Mouse (Mus musculus): ENCODE measurements at regions not wholly inside any gene's neighbourhood (a gene's known extent, or its start where the extent isn't known, plus 50 kb on each side); places are given as distances from the start of the nearest gene placed in this dataset.
A peak's percentile ranks its signal among the peaks of the same experiment; 100 is the strongest.

GRCm38 (mm10) chr7:74688116-74688702 is 133.6 kb upstream of the Slco3a1 start:
- DNase-seq (ENCODE audit: low spot score): no peak

DNA sequence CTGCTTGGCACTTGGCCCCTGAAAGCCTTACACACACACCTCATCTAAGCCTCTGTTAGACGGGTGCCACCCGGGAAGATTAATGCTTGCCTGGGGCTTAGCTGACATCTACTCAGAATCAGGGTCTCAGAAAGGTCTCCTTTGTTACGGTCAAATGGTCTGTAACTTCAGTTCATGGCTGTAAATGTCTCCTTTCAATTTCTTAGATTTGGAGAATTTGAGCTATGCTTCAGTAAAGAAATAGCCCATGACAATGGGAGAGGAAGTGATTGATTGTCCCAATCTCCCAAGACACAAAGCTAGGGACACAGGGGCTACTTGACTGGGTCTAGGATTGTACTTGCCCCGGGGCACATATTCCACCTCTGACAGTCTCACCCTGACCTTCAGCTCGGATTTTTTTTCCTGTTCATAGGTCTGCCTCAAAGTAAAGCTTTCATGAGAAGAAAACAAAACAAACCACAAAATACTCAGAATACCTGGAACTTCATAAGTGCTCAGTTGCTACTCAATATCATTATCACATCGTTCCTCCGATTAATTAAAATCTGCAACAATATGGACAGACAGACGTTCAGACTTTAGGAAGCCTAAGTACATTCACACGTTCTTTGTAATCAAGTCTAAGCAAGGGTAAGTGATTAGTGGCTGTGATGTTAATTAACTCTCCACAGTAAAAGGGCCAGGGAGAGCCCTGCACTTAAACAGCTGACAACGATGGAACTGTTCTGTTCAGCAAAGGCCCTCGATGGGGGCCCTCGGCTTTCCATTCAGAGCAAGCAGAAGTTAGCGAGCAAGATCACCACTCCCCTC is 132.9 kb upstream of the Slco3a1 start:
- DNase-seq (ENCODE audit: low spot score): no peak

DNA sequence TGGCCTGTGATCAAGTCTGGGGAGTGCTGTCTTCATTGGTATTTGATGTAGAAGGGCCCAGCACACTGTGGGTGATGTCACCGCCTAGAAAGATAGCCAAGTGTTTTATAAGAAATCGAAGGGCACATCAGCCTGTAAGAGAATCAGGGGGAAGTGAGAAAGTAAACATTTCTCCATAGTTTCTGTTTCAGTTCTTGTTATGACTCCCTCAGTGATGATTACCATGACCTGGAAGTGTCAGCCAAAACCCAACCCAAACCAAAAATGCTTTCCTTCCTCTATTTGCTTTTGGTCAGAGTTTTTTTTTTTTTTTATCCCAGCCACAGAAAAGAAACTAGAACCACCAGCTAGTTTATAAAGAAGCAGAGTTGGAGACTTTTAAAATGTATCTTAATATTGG is 129.4 kb upstream of the Slco3a1 start:
- DNase-seq (ENCODE audit: low spot score): no peak

- DNase-seq (ENCODE audit: low spot score): no peak
Measured at GRCm38 (mm10) chr7:74673626-74674295, 119.2 kb upstream of the Slco3a1 start.

DNA sequence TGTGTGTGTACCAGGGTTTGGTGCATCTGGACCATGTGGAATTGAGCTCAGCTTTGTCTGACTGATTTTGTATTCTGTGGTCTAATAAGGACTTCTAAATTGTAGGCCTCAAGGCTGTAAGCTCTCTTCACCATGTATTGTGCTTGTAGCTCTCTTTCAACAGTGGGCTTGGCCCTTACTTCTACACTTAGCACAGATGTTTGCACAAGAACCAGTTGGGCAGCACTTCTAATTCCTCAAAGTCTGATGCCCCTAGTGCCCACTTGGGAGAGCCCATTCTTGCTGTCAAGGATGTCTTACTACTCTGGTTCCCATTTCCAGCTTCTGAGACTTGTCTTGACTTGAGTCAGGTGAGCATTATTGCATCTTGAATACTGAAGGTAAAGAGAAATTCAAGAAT is 114.5 kb upstream of the Slco3a1 start:
- no peak for DNase-seq (ENCODE audit: low spot score)

DNA sequence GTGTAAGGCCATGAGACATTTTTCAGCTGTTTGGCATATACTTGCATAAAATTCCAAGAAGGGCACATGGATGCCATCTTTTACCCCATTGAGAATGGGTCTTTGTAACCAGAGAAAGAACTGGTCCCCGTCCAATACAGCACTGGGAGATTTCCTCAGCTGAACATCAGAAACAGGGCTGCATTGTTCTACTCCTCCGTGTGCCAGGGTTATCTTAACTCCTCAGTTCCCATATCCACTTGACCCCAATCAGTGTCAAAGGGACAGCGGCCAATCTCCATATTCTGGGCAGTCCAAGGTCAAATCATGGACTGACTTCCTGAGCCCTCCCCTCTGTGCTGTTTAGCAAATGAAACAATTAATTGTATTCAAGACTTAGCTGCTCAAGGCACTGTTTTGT is 112.5 kb upstream of the Slco3a1 start:
- DNase-seq (ENCODE audit: low spot score): peak; percentile 45

GRCm38 (mm10) chr7:74663820-74664219 is 109.2 kb upstream of the Slco3a1 start:
- DNase-seq (ENCODE audit: low spot score): no peak

- DNase-seq (ENCODE audit: low spot score): no peak
Measured at GRCm38 (mm10) chr7:74647310-74647709, 92.7 kb upstream of the Slco3a1 start.

- no peak for DNase-seq (ENCODE audit: low spot score)
Measured at GRCm38 (mm10) chr7:74640171-74640570, 85.6 kb upstream of the Slco3a1 start.

GRCm38 (mm10) chr7:74632217-74632616 is 77.6 kb upstream of the Slco3a1 start:
- no peak for DNase-seq (ENCODE audit: low spot score)

DNA sequence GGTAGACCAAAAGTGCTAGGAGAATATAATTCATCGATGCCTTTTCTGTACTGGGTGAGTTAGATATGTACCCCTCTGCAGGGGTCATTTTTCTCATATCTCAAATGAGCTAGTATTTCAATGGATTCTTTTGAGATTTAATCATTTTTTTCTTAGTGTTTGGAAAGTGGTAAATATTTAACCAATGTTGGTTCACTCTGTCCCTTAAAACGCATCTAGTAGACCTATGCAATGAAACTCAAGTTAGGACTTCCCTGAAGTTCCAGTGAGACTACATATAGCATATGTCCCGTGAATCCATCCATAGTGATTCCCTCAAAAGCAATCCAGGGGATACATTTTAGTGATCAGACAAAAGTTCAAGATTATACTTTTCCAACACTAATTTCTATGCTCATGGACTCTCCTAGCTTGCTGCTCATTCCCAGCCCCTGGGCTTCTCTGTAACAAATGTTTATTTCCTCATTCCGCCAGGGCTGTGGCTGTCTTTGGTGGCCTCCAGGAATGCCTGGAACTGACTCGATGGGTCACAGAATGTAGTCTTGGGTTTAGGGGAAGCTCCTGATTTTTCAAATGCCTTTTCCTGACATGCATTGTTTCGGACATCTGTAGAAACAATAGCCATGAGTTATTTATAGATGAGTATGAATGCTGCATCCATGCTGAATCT is 74.4 kb upstream of the Slco3a1 start:
- DNase-seq (ENCODE audit: low spot score): no peak
